Mouse (Mus musculus) midbrain, embryonic 13.5 days (tissue): ENCODE data around the gene Gpld1. TPM values are rescaled to one million over a fixed set of nuclear protein-coding genes. Genes with fewer than 3 reads are reported as not detected.

ENCODE experiments used
- ATAC-seq: fragments of 200-750 bp; cut with Nextera tagmentation; 2 replicates; pipeline ENCODE4 v1.8.0; 2017; ENCODE audit warnings: mild to moderate bottlenecking, moderate TSS enrichment, moderate library complexity
- H3K27ac ChIP-seq: fragments of 300-500 bp; sonication (generic); 2 replicates; pipeline ENCODE4 v1.5.1; 2015; ENCODE audit warnings: inconsistent platforms, mild to moderate bottlenecking, moderate library complexity
- H3K27me3 ChIP-seq: fragments of 300-500 bp; sonication (generic); 2 replicates; pipeline ENCODE4 v1.6.1; 2015; ENCODE audit warnings: mild to moderate bottlenecking, inconsistent platforms
- H3K36me3 ChIP-seq: fragments of 300-500 bp; sonication (generic); 2 replicates; pipeline ENCODE4 v1.6.1; 2015; ENCODE audit warnings: mild to moderate bottlenecking, inconsistent platforms
- H3K4me1 ChIP-seq: fragments of 300-500 bp; sonication (generic); replicated peaks from 2 replicates; pipeline ENCODE4 v1.6.1; 2015; ENCODE audit warnings: inconsistent platforms
- H3K4me2 ChIP-seq: fragments of 300-500 bp; sonication (generic); replicated peaks from 2 replicates; pipeline ENCODE4 v1.6.1; 2015; ENCODE audit warnings: moderate library complexity, mild to moderate bottlenecking, inconsistent platforms
- H3K4me3 ChIP-seq: fragments of 300-500 bp; sonication (generic); replicated peaks from 2 replicates; pipeline ENCODE4 v1.5.1; 2015; ENCODE audit warnings: mild to moderate bottlenecking, inconsistent platforms
- H3K9ac ChIP-seq: fragments of 300-500 bp; sonication (generic); replicated peaks from 2 replicates; pipeline ENCODE4 v1.6.1; 2015; ENCODE audit warnings: mild to moderate bottlenecking, inconsistent platforms
- H3K9me3 ChIP-seq: fragments of 300-500 bp; sonication (generic); 2 replicates; pipeline ENCODE4 v1.6.1; 2016; ENCODE audit warnings: mild to moderate bottlenecking, inconsistent platforms
- WGBS: fragments of 180-500 bp; shearing (Covaris S2); methylation state at CpG from one replicate; pipeline ENCODE4 v1.1.7; 2015; 5-methylcytosine and 5-hydroxymethylcytosine counted together
- polyA plus RNA-seq: library from polyadenylated mRNA; unstranded; fragments of >200 nt; fragmentation: Nextera tagmentation; extraction: Ambion mirVana; gene quantifications from 2 replicates; pipeline ENCODE4 v1.2.1, GENCODE M21; 2015

Gpld1 gene
- polyA plus RNA-seq, result 0.63 and 1.3 TPM in 2 replicates

GRCm38 (mm10) chr13:24942512-24943282 lies at the start of gene Gpld1:
Gene Gpld1, plus strand, starts transcription at chr13:24943152.
- Histone ChIP-seq H3K9ac (no peak within 1 kb of the TSS), H3K27me3 (no peaks in the 10 kb centered on the region), H3K27ac (no peak within 1 kb of the TSS), H3K36me3 (no peaks in the 10 kb centered on the region), H3K4me1 (peaks cover 23% of the 10 kb centered on the region), H3K4me2 (no peak within 1 kb of the TSS), H3K9me3 (no peaks in the 10 kb centered on the region), H3K4me3 (no peak within 1 kb of the TSS)
- no peak for ATAC-seq
- WGBS, result 50% methylated on average over 17 of the region's 17 CpGs

GRCm38 (mm10) chr13:24893880-24894279 lies 49.1 kb upstream of the Gpld1 start:
- no peak for ATAC-seq
- 87% methylated on average over 2 of the region's 2 CpGs for WGBS
- Histone ChIP-seq H3K4me3 (no peak overlapping the region), H3K4me2 (no peak overlapping the region), H3K36me3 (no peaks in the 10 kb centered on the region), H3K4me1 (no peaks in the 10 kb centered on the region), H3K27ac (no peak overlapping the region), H3K9ac (no peak overlapping the region), H3K27me3 (no peaks in the 10 kb centered on the region), H3K9me3 (no peaks in the 10 kb centered on the region)

- Histone ChIP-seq H3K4me3 (no peak overlapping the region), H3K9ac (no peak overlapping the region), H3K4me1 (0 out of 2 replicates have a peak, but pooled peaks cover 1% of the 10 kb centered on the region), H3K36me3 (no peaks in the 10 kb centered on the region), H3K27ac (no peak overlapping the region), H3K9me3 (no peaks in the 10 kb centered on the region), H3K4me2 (no peak overlapping the region), H3K27me3 (no peaks in the 10 kb centered on the region)
- 82% methylated on average over 2 of the region's 2 CpGs for WGBS
- ATAC-seq, result no peak
These were observed 41.0 kb upstream of the Gpld1 start for GRCm38 (mm10) chr13:24901916-24902315.

- Histone ChIP-seq H3K36me3 (no peaks in the 10 kb centered on the region), H3K27ac (no peak overlapping the region), H3K9ac (no peak overlapping the region), H3K27me3 (no peaks in the 10 kb centered on the region), H3K4me3 (no peak overlapping the region), H3K9me3 (no peaks in the 10 kb centered on the region), H3K4me1 (0 out of 2 replicates have a peak, but pooled peaks cover 4% of the 10 kb centered on the region), H3K4me2 (no peak overlapping the region)
- 62% methylated on average over 6 of the region's 6 CpGs for WGBS
- ATAC-seq, result no peak
These were observed 39.5 kb upstream of the Gpld1 start for GRCm38 (mm10) chr13:24903412-24903811.

GRCm38 (mm10) chr13:24905422-24905821 lies 37.5 kb upstream of the Gpld1 start:
- Histone ChIP-seq H3K27ac (no peak overlapping the region), H3K27me3 (no peaks in the 10 kb centered on the region), H3K9ac (no peak overlapping the region), H3K4me1 (0 out of 2 replicates have a peak, but pooled peaks cover 4% of the 10 kb centered on the region), H3K9me3 (no peaks in the 10 kb centered on the region), H3K36me3 (no peaks in the 10 kb centered on the region), H3K4me3 (no peak overlapping the region), H3K4me2 (no peak overlapping the region)
- WGBS, result 94% methylated on average over 12 of the region's 12 CpGs
- ATAC-seq, result no peak

- Histone ChIP-seq H3K4me3 (no peak overlapping the region), H3K4me1 (0 out of 2 replicates have a peak, but pooled peaks cover 4% of the 10 kb centered on the region), H3K27ac (no peak overlapping the region), H3K27me3 (no peaks in the 10 kb centered on the region), H3K9me3 (no peaks in the 10 kb centered on the region), H3K9ac (no peak overlapping the region), H3K36me3 (peaks cover 6% of the 10 kb centered on the region), H3K4me2 (no peak overlapping the region)
- WGBS, result 67% methylated on average over 11 of the region's 11 CpGs
- no peak for ATAC-seq
These were observed 36.0 kb upstream of the Gpld1 start for GRCm38 (mm10) chr13:24906831-24907570.

GRCm38 (mm10) chr13:24909112-24909511 lies 33.8 kb upstream of the Gpld1 start:
- 93% methylated on average over 1 of the region's 1 CpGs for WGBS
- no peaks in the 10 kb centered on the region for H3K9me3 ChIP-seq
- H3K4me1 ChIP-seq, result 0 out of 2 replicates have a peak, but pooled peaks cover 4% of the 10 kb centered on the region
- H3K36me3 ChIP-seq, result peaks cover 16% of the 10 kb centered on the region
- H3K27me3 ChIP-seq, result no peaks in the 10 kb centered on the region
- H3K27ac ChIP-seq, result no peak overlapping the region
- no peak overlapping the region for H3K4me3 ChIP-seq
- H3K4me2 ChIP-seq, result no peak overlapping the region
- no peak for ATAC-seq
- no peak overlapping the region for H3K9ac ChIP-seq

- no peak overlapping the region for H3K27ac ChIP-seq
These were observed 29.4 kb upstream of the Gpld1 start for GRCm38 (mm10) chr13:24913576-24913975.

GRCm38 (mm10) chr13:24914915-24915314 lies 28.0 kb upstream of the Gpld1 start:
- H3K9me3 ChIP-seq, result no peaks in the 10 kb centered on the region
- H3K9ac ChIP-seq, result no peak overlapping the region
- WGBS, result 93% methylated on average over 4 of the region's 4 CpGs
- no peaks in the 10 kb centered on the region for H3K4me1 ChIP-seq
- no peaks in the 10 kb centered on the region for H3K27me3 ChIP-seq
- H3K36me3 ChIP-seq, result peaks cover 42% of the 10 kb centered on the region
- H3K27ac ChIP-seq, result no peak overlapping the region
- no peak overlapping the region for H3K4me3 ChIP-seq
- no peak for ATAC-seq
- no peak overlapping the region for H3K4me2 ChIP-seq

More at GRCm38 (mm10) chr13:24913576-24913975, 29.4 kb upstream of the Gpld1 start:
- 95% methylated on average over 7 of the region's 7 CpGs for WGBS
- Histone ChIP-seq H3K36me3 (peaks cover 38% of the 10 kb centered on the region), H3K9me3 (no peaks in the 10 kb centered on the region), H3K4me2 (no peak overlapping the region), H3K4me3 (no peak overlapping the region), H3K4me1 (no peaks in the 10 kb centered on the region), H3K27me3 (no peaks in the 10 kb centered on the region), H3K9ac (no peak overlapping the region)
- ATAC-seq, result no peak

GRCm38 (mm10) chr13:24915831-24916230 lies 27.1 kb upstream of the Gpld1 start:
- Histone ChIP-seq H3K9ac (no peak overlapping the region), H3K4me1 (no peaks in the 10 kb centered on the region), H3K4me2 (no peak overlapping the region), H3K4me3 (no peak overlapping the region), H3K27me3 (no peaks in the 10 kb centered on the region), H3K36me3 (peaks cover 42% of the 10 kb centered on the region), H3K27ac (no peak overlapping the region), H3K9me3 (no peaks in the 10 kb centered on the region)
- ATAC-seq, result no peak
- WGBS, result 75% methylated on average over 13 of the region's 13 CpGs

- peak; percentile 75 for ATAC-seq
- no peak overlapping the region for H3K27ac ChIP-seq
- H3K27me3 ChIP-seq, result no peaks in the 10 kb centered on the region
- H3K4me3 ChIP-seq, result no peak overlapping the region
- H3K36me3 ChIP-seq, result peaks cover 50% of the 10 kb centered on the region
- WGBS, result 29% methylated on average over 5 of the region's 5 CpGs
- no peaks in the 10 kb centered on the region for H3K4me1 ChIP-seq
- no peaks in the 10 kb centered on the region for H3K9me3 ChIP-seq
- no peak overlapping the region for H3K9ac ChIP-seq
- no peak overlapping the region for H3K4me2 ChIP-seq
These were observed 22.5 kb upstream of the Gpld1 start for GRCm38 (mm10) chr13:24920333-24920977.

- no peak overlapping the region for H3K27ac ChIP-seq
- H3K9me3 ChIP-seq, result no peaks in the 10 kb centered on the region
- no peak overlapping the region for H3K9ac ChIP-seq
- WGBS, result 91% methylated on average over 6 of the region's 6 CpGs
- ATAC-seq, result no peak
- no peak overlapping the region for H3K4me3 ChIP-seq
- no peak overlapping the region for H3K4me2 ChIP-seq
- H3K36me3 ChIP-seq, result peaks cover 54% of the 10 kb centered on the region
- H3K27me3 ChIP-seq, result no peaks in the 10 kb centered on the region
- H3K4me1 ChIP-seq, result no peaks in the 10 kb centered on the region
These were observed 21.7 kb upstream of the Gpld1 start for GRCm38 (mm10) chr13:24921281-24921680.
